Mouse (Mus musculus) G1E (cell line): ENCODE measurements around the gene Ptgfr. TPM values are rescaled to one million over a fixed set of nuclear protein-coding genes. Genes with fewer than 3 reads are reported as not detected.

Experiments
- ATAC-seq: 2 replicates; pipeline ENCODE4 v1.8.0; 2016; ENCODE audit warnings: mild to moderate bottlenecking; ENCODE audit not compliant: insufficient number of reproducible peaks, poor library complexity, low FRiP score, severe bottlenecking; ENCODE audit errors: extremely low read depth
- DNase-seq: peaks from one replicate; pipeline ENCODE4 v3.0.0; 2012; ENCODE audit warnings: low spot score
- H3K27me3 ChIP-seq: 2 replicates; pipeline ENCODE4 v1.6.1; 2012; ENCODE audit warnings: mild to moderate bottlenecking, low read length, inconsistent platforms; ENCODE audit not compliant: insufficient read depth
- H3K36me3 ChIP-seq: replicated peaks from 2 replicates; pipeline ENCODE3; 2012; ENCODE audit warnings: mild to moderate bottlenecking, inconsistent platforms
- H3K4me1 ChIP-seq: 2 replicates; pipeline ENCODE4 v1.6.1; 2012; ENCODE audit warnings: low read depth, low read length, inconsistent platforms, mixed read lengths; ENCODE audit not compliant: insufficient read depth
- H3K4me3 ChIP-seq: 2 replicates; pipeline ENCODE4 v1.5.1; 2012; ENCODE audit warnings: low read depth, mild to moderate bottlenecking, inconsistent platforms, low read length, moderate library complexity, mixed read lengths
- H3K9me3 ChIP-seq: replicated peaks from 2 replicates; pipeline ENCODE4 v1.6.1; 2012; ENCODE audit warnings: inconsistent platforms
- CTCF ChIP-seq: IDR thresholded peaks from 2 replicates; pipeline ENCODE4 v1.5.1; 2012; ENCODE audit warnings: low read depth, low read length, inconsistent platforms, mixed read lengths
- GATA1 ChIP-seq: IDR thresholded peaks from 2 replicates; pipeline ENCODE4 v1.6.1; 2012; ENCODE audit warnings: borderline replicate concordance, low read length, inconsistent platforms, mixed read lengths
- GATA2 ChIP-seq: IDR thresholded peaks from 2 replicates; pipeline ENCODE4 v1.6.1; 2012; ENCODE audit warnings: low read depth, low read length, inconsistent platforms, borderline replicate concordance
- POLR2AphosphoS5 ChIP-seq: IDR thresholded peaks from 2 replicates; pipeline ENCODE4 v1.6.1; 2012; ENCODE audit warnings: low read depth, low read length, inconsistent platforms; ENCODE audit not compliant: insufficient replicate concordance
- TAL1 ChIP-seq: conservative IDR thresholded peaks from 2 replicates; pipeline ENCODE4 v1.6.1; 2012; ENCODE audit warnings: low read depth, low read length, inconsistent platforms, mixed read lengths
- polyA plus RNA-seq: library from polyadenylated mRNA; stranded (reverse); fragments of >175 nt; gene quantifications from 2 replicates; pipeline ENCODE4 v1.2.3, GENCODE M21; 2012
- total RNA-seq, 2 experiments: library from RNA; stranded (forward) in 1 of 2; stranded (reverse) in 1 of 2; fragments of 200-1000 nt in 1 of 2; fragments of >200 nt in 1 of 2; fragmentation: Nextera tagmentation in 1 of 2; gene quantifications; 2 replicates each; pipeline ENCODE4 v1.2.3; 2014 to 2017

Ptgfr gene
- total and polyA plus RNA-seq, 3 experiments = 0.05 TPM; not detected in 2

DNA sequence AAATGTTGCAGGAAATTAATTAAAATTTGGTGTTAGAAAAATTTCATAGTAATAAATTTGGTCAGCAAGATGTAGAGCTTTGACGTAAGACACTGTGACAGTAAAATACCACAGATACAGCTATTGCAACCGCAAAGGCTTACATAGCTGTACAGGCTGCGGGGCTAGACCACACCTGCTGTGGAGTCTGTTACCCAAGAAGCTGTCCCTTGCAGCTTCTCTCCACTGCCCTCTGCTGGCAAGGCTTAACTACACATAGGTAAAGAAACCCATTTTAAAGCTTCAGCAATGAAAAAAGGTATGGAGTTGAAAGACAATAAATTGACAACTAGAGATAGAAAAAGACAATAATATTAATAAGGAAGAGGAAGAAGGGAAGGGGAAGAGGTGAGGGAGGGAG lies 66.4 kb downstream of the Ptgfr start:
- DNase-seq = no peak
- ATAC-seq = no peak
- H3K9me3 ChIP-seq = 0 out of 2 replicates have a peak, but pooled peaks cover 2% of the 10 kb centered on the region
- H3K4me1 ChIP-seq = no peaks in the 10 kb centered on the region
- H3K27me3 ChIP-seq = no peaks in the 10 kb centered on the region
- H3K4me3 ChIP-seq = no peak overlapping the region
- no peak for TF ChIP-seq GATA2
- no peak for TF ChIP-seq GATA1
- no peak for TF ChIP-seq TAL1
- TF ChIP-seq POLR2AphosphoS5 = no peak
- TF ChIP-seq CTCF = no peak
- H3K36me3 ChIP-seq = no peaks in the 10 kb centered on the region

DNA sequence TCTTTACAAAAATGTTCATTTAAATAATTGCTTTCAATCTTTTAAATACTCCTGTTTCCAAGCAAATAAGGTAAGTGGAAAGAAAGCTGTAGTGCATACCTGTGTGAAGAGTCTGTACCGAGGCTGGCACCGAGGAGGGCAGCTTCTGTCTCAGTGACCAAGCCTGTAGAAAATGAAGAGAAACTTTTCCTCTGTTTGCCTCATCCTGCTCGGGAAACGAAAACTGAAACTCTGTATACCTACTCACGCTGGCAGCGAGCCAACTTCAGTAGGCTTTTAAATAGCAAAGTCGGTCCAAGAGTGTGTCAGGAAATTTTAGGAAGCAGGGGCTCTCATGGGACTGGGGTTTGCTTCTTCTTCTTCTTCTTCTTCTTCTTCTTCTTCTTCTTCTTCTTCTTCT lies 87.7 kb downstream of the Ptgfr start, which contains the start of gene Ifi44:
Gene Ifi44, minus strand, starts transcription at position 224 of the 400 bp plus-strand sequence.
- Histone ChIP-seq H3K27me3 (no peaks in the 10 kb centered on the region), H3K36me3 (no peaks in the 10 kb centered on the region), H3K9me3 (peaks cover 10% of the 10 kb centered on the region), H3K4me3 (no peak within 1 kb of the TSS), H3K4me1 (no peaks in the 10 kb centered on the region)
- ATAC-seq (no peak), DNase-seq (no peak)
- no peak for TF ChIP-seq GATA1

DNA sequence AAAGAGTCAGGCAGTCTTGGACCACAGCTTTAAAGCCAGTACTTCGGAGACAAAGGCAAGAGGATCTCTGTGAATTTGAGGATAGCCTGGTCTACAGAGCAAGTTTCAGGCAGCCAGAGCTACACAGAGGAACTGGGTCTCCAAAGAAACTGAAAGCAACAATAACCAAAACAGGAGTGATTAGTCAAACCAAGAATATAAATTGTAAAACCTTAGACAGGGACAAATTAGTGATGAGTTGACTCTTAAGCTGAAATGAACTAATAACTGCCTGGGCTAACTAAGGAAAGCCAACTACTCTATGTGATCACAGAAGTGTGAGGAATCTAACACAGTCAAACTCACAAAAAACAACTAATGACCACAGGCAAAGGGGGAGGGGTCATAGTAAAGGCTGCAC lies 88.9 kb downstream of the Ptgfr start:
- Histone ChIP-seq H3K4me1 (no peaks in the 10 kb centered on the region), H3K36me3 (no peaks in the 10 kb centered on the region), H3K9me3 (peaks cover 12% of the 10 kb centered on the region), H3K4me3 (no peak overlapping the region), H3K27me3 (no peaks in the 10 kb centered on the region)
- ATAC-seq = no peak
- DNase-seq = no peak
- TF ChIP-seq POLR2AphosphoS5 (no peak), TAL1 (no peak)

Other genes starting within 250 kb of the Ptgfr start
- gene Ifi44, start 87.7 kb downstream of the Ptgfr start, total RNA-seq (2014; fragmentation: Nextera tagmentation) = not detected in 2 replicates
- gene Ifi44, start 87.7 kb downstream of the Ptgfr start, total RNA-seq (2017) = 0.16 and 0.23 TPM in 2 replicates
- gene Ifi44, start 87.7 kb downstream of the Ptgfr start, polyA plus RNA-seq = not detected in 2 replicates
- gene Ifi44l, start 74.7 kb downstream of the Ptgfr start, total RNA-seq (2014; fragmentation: Nextera tagmentation) = not detected in 2 replicates
- not detected in 2 replicates for gene Ifi44l, start 74.7 kb downstream of the Ptgfr start, total RNA-seq (2017)
- not detected in 2 replicates for gene Ifi44l, start 74.7 kb downstream of the Ptgfr start, polyA plus RNA-seq